Mouse (Mus musculus) embryonic fibroblast, embryonic 13.5 days (primary cell): ENCODE results near the gene Gemin5.

Experiments
- CTCF ChIP-seq: IDR thresholded peaks from 2 replicates; pipeline ENCODE4 v1.5.1; 2011; ENCODE audit warnings: mild to moderate bottlenecking, control low read depth, low read length, moderate library complexity, borderline replicate concordance; ENCODE audit not compliant: insufficient read depth
- POLR2A ChIP-seq: IDR thresholded peaks from 2 replicates; pipeline ENCODE4 v1.6.1; 2011; ENCODE audit warnings: low read depth, mild to moderate bottlenecking, control low read depth, low read length, moderate library complexity

GRCm38 (mm10) chr11:58101194-58101720 lies 67.1 kb downstream of the Gemin5 start:
- no peak for TF ChIP-seq CTCF
- TF ChIP-seq POLR2A = no peak
